Mouse (Mus musculus) CH12.LX (cell line): Measurements from ENCODE around the gene 4931423N10Rik. TPM values are rescaled to one million over a fixed set of nuclear protein-coding genes. Genes with fewer than 3 reads are reported as not detected.

Source experiments
- DNase-seq: peaks from one replicate; pipeline ENCODE4 v3.0.0-alpha.2; 2013; ENCODE audit errors: extremely low read depth
- H3K27ac ChIP-seq: 2 replicates; pipeline ENCODE4 v1.5.1; 2012; ENCODE audit warnings: low read depth, mild to moderate bottlenecking, control low read depth, moderate library complexity; ENCODE audit not compliant: insufficient read depth
- H3K27me3 ChIP-seq: replicated peaks from 2 replicates; pipeline ENCODE3; 2012; ENCODE audit warnings: inconsistent platforms
- H3K36me3 ChIP-seq, 2 experiments: replicated peaks in 1 of 2; 2 replicates each; pipeline versions ENCODE3 to v1.6.1; 2012; ENCODE audit warnings: inconsistent platforms in 1 of 2, low read length in 1 of 2, mild to moderate bottlenecking in 1 of 2, mixed read lengths in 1 of 2, moderate library complexity in 1 of 2; ENCODE audit not compliant: control insufficient read depth in 1 of 2, insufficient read depth in 1 of 2
- H3K4me1 ChIP-seq, 2 experiments: 2 replicates each; pipeline ENCODE4 v1.6.1; 2012; ENCODE audit warnings: inconsistent platforms in 1 of 2, moderate library complexity in 1 of 2; ENCODE audit not compliant: insufficient read depth in 2 of 2, control insufficient read depth in 1 of 2
- H3K4me2 ChIP-seq: 2 replicates; pipeline ENCODE4 v1.6.1; 2012; ENCODE audit warnings: low read depth, mild to moderate bottlenecking, control low read depth; ENCODE audit not compliant: poor library complexity, insufficient read depth, severe bottlenecking
- H3K4me3 ChIP-seq, 3 experiments: fragments of 150-350 bp in 1 of 3; sonication (generic) in 1 of 3; replicated peaks in 1 of 3; 2 replicates each; pipeline versions ENCODE3 to v1.5.1; 2011 to 2012; ENCODE audit warnings: low read depth in 2 of 3, low read length in 2 of 3, mild to moderate bottlenecking in 2 of 3, moderate library complexity in 2 of 3, control low read depth in 1 of 3, improper control_type of control experiment in 1 of 3, inconsistent platforms in 1 of 3, mixed read lengths in 1 of 3; ENCODE audit not compliant: poor library complexity in 1 of 3
- H3K79me2 ChIP-seq: replicated peaks from 2 replicates; pipeline ENCODE4 v1.6.1; 2012; ENCODE audit warnings: mild to moderate bottlenecking, moderate library complexity; ENCODE audit not compliant: control insufficient read depth, poor library complexity, insufficient read depth, severe bottlenecking; ENCODE audit errors: extremely low read depth
- H3K9ac ChIP-seq: 2 replicates; pipeline ENCODE4 v1.6.1; 2012; ENCODE audit warnings: low read depth, mild to moderate bottlenecking, control low read depth, moderate library complexity; ENCODE audit not compliant: insufficient read depth
- H3K9me3 ChIP-seq: replicated peaks from 2 replicates; pipeline ENCODE3; 2012; ENCODE audit warnings: low read length, inconsistent platforms, mixed read lengths
- BHLHE40 ChIP-seq: IDR thresholded peaks from 2 replicates; pipeline ENCODE4 v1.6.1; 2011; ENCODE audit warnings: mild to moderate bottlenecking, low read depth, low read length, improper control_type of control experiment
- E2F4 ChIP-seq: IDR thresholded peaks from 2 replicates; pipeline ENCODE4 v1.6.1; 2011; ENCODE audit warnings: low read depth, low read length, improper control_type of control experiment; ENCODE audit not compliant: insufficient replicate concordance
- ELF1 ChIP-seq: IDR thresholded peaks from 2 replicates; pipeline ENCODE4 v1.6.1; 2014; ENCODE audit warnings: low read depth, mild to moderate bottlenecking, inconsistent platforms, low read length, improper control_type of control experiment
- EP300 ChIP-seq: IDR thresholded peaks from 2 replicates; pipeline ENCODE4 v1.6.1; 2011; ENCODE audit warnings: low read length, improper control_type of control experiment
- ETS1 ChIP-seq: conservative IDR thresholded peaks from 2 replicates; pipeline ENCODE4 v1.6.1; 2012; ENCODE audit warnings: low read depth, mild to moderate bottlenecking, inconsistent platforms, low read length, improper control_type of control experiment, moderate library complexity
- GABPA ChIP-seq: IDR thresholded peaks from 2 replicates; pipeline ENCODE4 v1.6.1; 2012; ENCODE audit warnings: low read depth, low read length, improper control_type of control experiment, inconsistent platforms; ENCODE audit not compliant: insufficient replicate concordance
- HCFC1 ChIP-seq: IDR thresholded peaks from 2 replicates; pipeline ENCODE4 v1.6.1; 2012; ENCODE audit warnings: low read depth, mild to moderate bottlenecking, inconsistent platforms, low read length, improper control_type of control experiment
- JUN ChIP-seq: IDR thresholded peaks from 2 replicates; pipeline ENCODE4 v1.6.1; 2011; ENCODE audit warnings: low read depth, mild to moderate bottlenecking, low read length, improper control_type of control experiment, moderate library complexity; ENCODE audit not compliant: insufficient read depth
- MEF2A ChIP-seq: IDR thresholded peaks from 2 replicates; pipeline ENCODE4 v1.6.1; 2014; ENCODE audit warnings: low read depth, mild to moderate bottlenecking, inconsistent platforms, low read length, improper control_type of control experiment, borderline replicate concordance
- MYC ChIP-seq: IDR thresholded peaks from 2 replicates; pipeline ENCODE4 v1.6.1; 2011; ENCODE audit warnings: low read depth, mild to moderate bottlenecking, improper control_type of control experiment, low read length
- NRF1 ChIP-seq: IDR thresholded peaks from 2 replicates; pipeline ENCODE4 v1.6.1; 2014; ENCODE audit warnings: low read depth, mild to moderate bottlenecking, inconsistent platforms, low read length, improper control_type of control experiment, moderate library complexity
- PAX5 ChIP-seq: IDR thresholded peaks from 2 replicates; pipeline ENCODE4 v1.6.1; 2012; ENCODE audit warnings: low read length, inconsistent platforms, mixed read lengths
- POLR2A ChIP-seq: IDR thresholded peaks from 2 replicates; pipeline ENCODE4 v1.6.1; 2011; ENCODE audit warnings: low read depth, mild to moderate bottlenecking, improper control_type of control experiment, low read length
- RAD21 ChIP-seq: IDR thresholded peaks from 2 replicates; pipeline ENCODE4 v1.6.1; 2011; ENCODE audit warnings: low read depth, mild to moderate bottlenecking, low read length, improper control_type of control experiment, moderate library complexity
- TBP ChIP-seq: conservative IDR thresholded peaks from 2 replicates; pipeline ENCODE4 v1.6.1; 2011; ENCODE audit warnings: low read depth, low read length, improper control_type of control experiment
- ZC3H11A ChIP-seq: IDR thresholded peaks from 2 replicates; pipeline ENCODE4 v1.6.1; 2012; ENCODE audit warnings: low read depth, mild to moderate bottlenecking, inconsistent platforms, low read length, improper control_type of control experiment
- ZKSCAN1 ChIP-seq: IDR thresholded peaks from 2 replicates; pipeline ENCODE4 v1.6.1; 2012; ENCODE audit warnings: low read depth, inconsistent platforms, low read length, improper control_type of control experiment, borderline replicate concordance
- ZMIZ1 ChIP-seq: IDR thresholded peaks from 2 replicates; pipeline ENCODE4 v1.6.1; 2012; ENCODE audit warnings: low read depth, mild to moderate bottlenecking, inconsistent platforms, low read length, improper control_type of control experiment
- ZNF384 ChIP-seq: IDR thresholded peaks from 2 replicates; pipeline ENCODE4 v1.6.1; 2012; ENCODE audit warnings: low read depth, low read length, improper control_type of control experiment, inconsistent platforms
- dilution Hi-C: fragments of 300-500 bp; cut with MboI; formaldehyde crosslinking; loops from 2 replicates; pipeline ENCODE4 v1.14.3; 2020; ENCODE audit warnings: low sequenced_read_pairs; ENCODE audit not compliant: extremely low pct_unique_long_range_greater_than_20kb, extremely low pct_ligation_motif_present
- in situ Hi-C: fragments of 300-500 bp; cut with MboI; formaldehyde crosslinking; loops from 3 replicates; pipeline ENCODE4 v1.14.3; 2019; ENCODE audit warnings: low sequenced_read_pairs, low pct_ligation_motif_present, low pct_unique_long_range_greater_than_20kb, mixed read lengths
- polyA plus RNA-seq: library from polyadenylated mRNA; unstranded; fragments of >175 nt; gene quantifications from 2 replicates; pipeline ENCODE4 v1.2.1, GENCODE M21; 2012; ENCODE audit warnings: low read depth; ENCODE audit not compliant: insufficient read length
- total RNA-seq, 2 experiments: library from RNA; depleted of rRNA; stranded (reverse); fragments of 300-350 nt in 1 of 2; fragments of >200 nt in 1 of 2; gene quantifications; 2 replicates each; pipeline ENCODE4 v1.2.3; 2012 to 2014

4931423N10Rik gene
- total and polyA plus RNA-seq, 3 experiments = not detected

GRCm38 (mm10) chr2:23172305-23172704 lies 35.0 kb upstream of the 4931423N10Rik start:
- no peak overlapping the region; the same call in 1 of the 2 replicates for H3K4me2 ChIP-seq
- dilution Hi-C loops (no loop called here), in situ Hi-C loops (no loop called here)
- H3K36me3 ChIP-seq = peaks cover 35 to 83% of the 10 kb centered on the region in 2 experiments
- H3K4me3 ChIP-seq = no peak overlapping the region
- TF ChIP-seq HCFC1 = no peak
- TF ChIP-seq RAD21 = no peak
- TF ChIP-seq TBP = no peak
- no peak for TF ChIP-seq GABPA
- TF ChIP-seq MYC = 0 out of 2 replicates have a peak, but pooled peaks have one; percentile 42
- TF ChIP-seq NRF1 = no peak
- TF ChIP-seq ETS1 = peak; percentile 36; the same call in 1 of the 2 replicates
- no peak for TF ChIP-seq MEF2A
- TF ChIP-seq ZC3H11A = no peak
- no peak for TF ChIP-seq JUN
- peak; percentile 72 for TF ChIP-seq BHLHE40
- TF ChIP-seq ZKSCAN1 = no peak
- TF ChIP-seq ZMIZ1 = no peak
- TF ChIP-seq PAX5 = no peak
- TF ChIP-seq EP300 = no peak
- TF ChIP-seq ELF1 = no peak
- no peak for TF ChIP-seq POLR2A
- peak; percentile 60 for DNase-seq
- peaks cover 4% of the 10 kb centered on the region for H3K79me2 ChIP-seq
- H3K27me3 ChIP-seq = no peaks in the 10 kb centered on the region
- no peak overlapping the region for H3K9ac ChIP-seq
- peaks cover 2 to 13% of the 10 kb centered on the region in 2 experiments; a peak in 2 of 4 replicates for H3K4me1 ChIP-seq
- no peaks in the 10 kb centered on the region for H3K9me3 ChIP-seq
- peak overlapping the region; percentile 45 for H3K27ac ChIP-seq

DNA sequence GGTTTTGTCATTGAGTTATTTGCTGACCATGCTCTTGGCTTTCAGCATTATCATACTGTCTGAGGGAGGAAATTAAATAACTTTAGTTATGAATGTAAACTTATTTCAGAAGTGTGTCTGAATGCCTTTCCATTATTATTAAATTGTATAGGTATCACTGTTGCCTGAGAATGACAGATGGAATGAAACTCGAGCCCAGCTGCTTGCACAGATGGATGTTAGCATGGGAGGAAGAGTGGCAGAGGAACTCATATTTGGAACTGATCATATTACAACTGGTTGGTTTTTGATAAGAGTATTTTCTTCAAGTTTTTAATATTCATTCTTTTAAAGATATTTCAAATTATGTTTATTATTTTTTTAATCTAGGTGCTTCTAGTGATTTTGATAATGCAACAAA lies 12.9 kb upstream of the 4931423N10Rik start:
- TF ChIP-seq RAD21 = no peak
- no peak for TF ChIP-seq MYC
- TF ChIP-seq E2F4 = no peak
- no peak for TF ChIP-seq ZNF384
- no peak for TF ChIP-seq NRF1
- no peak for TF ChIP-seq PAX5
- TF ChIP-seq BHLHE40 = no peak
- no peak for TF ChIP-seq ELF1
- Histone ChIP-seq H3K27me3 (no peaks in the 10 kb centered on the region), H3K79me2 (no peaks in the 10 kb centered on the region), H3K9ac (no peak overlapping the region), H3K27ac (no peak overlapping the region), H3K36me3 (peaks cover 32 to 80% of the 10 kb centered on the region in 2 experiments), H3K4me3 (no peak overlapping the region), H3K4me1 (no peaks in the 10 kb centered on the region), H3K9me3 (no peaks in the 10 kb centered on the region), H3K4me2 (no peak overlapping the region)
- dilution Hi-C loops (no loop called here), in situ Hi-C loops (no loop called here)
- no peak for DNase-seq
